Mouse (Mus musculus): ENCODE data around the gene Sik1. TPM values are rescaled to one million over a fixed set of nuclear protein-coding genes. Genes with fewer than 3 reads are reported as not detected.

The Sik1 gene
- 12.7 and 15.5 TPM in 2 replicates for polyA plus RNA-seq (2016; fragmentation: Nextera tagmentation; extraction: Ambion mirVana)

GRCm38 (mm10) chr17:31855597-31856518 lies at the start of gene Sik1:
Gene Sik1, minus strand, starts transcription at chr17:31855804.
- Histone ChIP-seq H3K9me3 (no peaks in the 10 kb centered on the region), H3K36me3 (replicated peaks) (peaks cover 20% of the 10 kb centered on the region), H3K27me3 (replicated peaks; ENCODE audit: low read depth, poor library complexity, severe bottlenecking) (no peaks in the 10 kb centered on the region), H3K27ac (replicated peaks) (peak within 1 kb of the TSS; percentile 94), H3K4me3 (peak within 1 kb of the TSS; percentile 94), H3K4me1 (peaks cover 60% of the 10 kb centered on the region)
- DNase-seq (ENCODE audit: low spot score): peak; percentile 99
- WGBS: under 1% methylated on average over 90 of the region's 92 CpGs

GRCm38 (mm10) chr17:31905201-31905790 lies 49.7 kb upstream of the Sik1 start:
- Histone ChIP-seq H3K9me3 (no peaks in the 10 kb centered on the region), H3K4me3 (no peak overlapping the region), H3K4me1 (peaks cover 11% of the 10 kb centered on the region), H3K36me3 (replicated peaks) (no peaks in the 10 kb centered on the region), H3K27me3 (replicated peaks; ENCODE audit: low read depth, poor library complexity, severe bottlenecking) (no peaks in the 10 kb centered on the region), H3K27ac (replicated peaks) (peak overlapping the region; percentile 36)
- 86% methylated on average over 9 of the region's 9 CpGs for WGBS
- DNase-seq (ENCODE audit: low spot score): no peak

- 87% methylated on average over 7 of the region's 7 CpGs for WGBS
- no peak for DNase-seq (ENCODE audit: low spot score)
Measured at GRCm38 (mm10) chr17:31904036-31904435, 48.4 kb upstream of the Sik1 start.

GRCm38 (mm10) chr17:31902630-31903198 lies 47.1 kb upstream of the Sik1 start:
- no peaks in the 10 kb centered on the region for H3K27me3 ChIP-seq (replicated peaks; ENCODE audit: low read depth, poor library complexity, severe bottlenecking)
- peaks cover 11% of the 10 kb centered on the region for H3K4me1 ChIP-seq
- H3K36me3 ChIP-seq (replicated peaks): no peaks in the 10 kb centered on the region
- H3K4me3 ChIP-seq: no peak overlapping the region
- no peaks in the 10 kb centered on the region for H3K9me3 ChIP-seq
- no peak for DNase-seq (ENCODE audit: low spot score)
- WGBS: 84% methylated on average over 3 of the region's 3 CpGs
- H3K27ac ChIP-seq (replicated peaks): no peak overlapping the region

More at GRCm38 (mm10) chr17:31904036-31904435, 48.4 kb upstream of the Sik1 start:
- Histone ChIP-seq H3K36me3 (replicated peaks) (no peaks in the 10 kb centered on the region), H3K4me3 (no peak overlapping the region), H3K27me3 (replicated peaks; ENCODE audit: low read depth, poor library complexity, severe bottlenecking) (no peaks in the 10 kb centered on the region), H3K27ac (replicated peaks) (no peak overlapping the region), H3K4me1 (peaks cover 11% of the 10 kb centered on the region), H3K9me3 (no peaks in the 10 kb centered on the region)

- Histone ChIP-seq H3K27ac (replicated peaks) (no peak overlapping the region), H3K27me3 (replicated peaks; ENCODE audit: low read depth, poor library complexity, severe bottlenecking) (no peaks in the 10 kb centered on the region), H3K4me1 (peaks cover 18% of the 10 kb centered on the region), H3K9me3 (no peaks in the 10 kb centered on the region), H3K4me3 (no peak overlapping the region), H3K36me3 (replicated peaks) (no peaks in the 10 kb centered on the region)
- DNase-seq (ENCODE audit: low spot score): no peak
- WGBS: 78% methylated on average over 11 of the region's 11 CpGs
Measured at GRCm38 (mm10) chr17:31901461-31902204, 46.0 kb upstream of the Sik1 start.

GRCm38 (mm10) chr17:31898941-31899340 lies 43.3 kb upstream of the Sik1 start:
- H3K27ac ChIP-seq (replicated peaks): no peak overlapping the region

GRCm38 (mm10) chr17:31897186-31897793 lies 41.7 kb upstream of the Sik1 start:
- no peak for DNase-seq (ENCODE audit: low spot score)
- no peaks in the 10 kb centered on the region for H3K36me3 ChIP-seq (replicated peaks)
- H3K27ac ChIP-seq (replicated peaks): no peak overlapping the region
- no peak overlapping the region for H3K4me3 ChIP-seq
- 87% methylated on average over 4 of the region's 4 CpGs for WGBS
- H3K9me3 ChIP-seq: no peaks in the 10 kb centered on the region
- peaks cover 24% of the 10 kb centered on the region for H3K4me1 ChIP-seq
- no peaks in the 10 kb centered on the region for H3K27me3 ChIP-seq (replicated peaks; ENCODE audit: low read depth, poor library complexity, severe bottlenecking)

More at GRCm38 (mm10) chr17:31898941-31899340, 43.3 kb upstream of the Sik1 start:
- peaks cover 8% of the 10 kb centered on the region; the same call in 1 of the 2 replicates for H3K4me1 ChIP-seq
- 51% methylated on average over 5 of the region's 5 CpGs for WGBS
- H3K4me3 ChIP-seq: no peak overlapping the region
- no peaks in the 10 kb centered on the region for H3K9me3 ChIP-seq
- H3K36me3 ChIP-seq (replicated peaks): no peaks in the 10 kb centered on the region
- DNase-seq (ENCODE audit: low spot score): no peak
- H3K27me3 ChIP-seq (replicated peaks; ENCODE audit: low read depth, poor library complexity, severe bottlenecking): no peaks in the 10 kb centered on the region

GRCm38 (mm10) chr17:31896751-31897150 lies 41.1 kb upstream of the Sik1 start:
- Histone ChIP-seq H3K27me3 (replicated peaks; ENCODE audit: low read depth, poor library complexity, severe bottlenecking) (no peaks in the 10 kb centered on the region), H3K4me3 (no peak overlapping the region), H3K9me3 (no peaks in the 10 kb centered on the region), H3K36me3 (replicated peaks) (no peaks in the 10 kb centered on the region), H3K4me1 (peaks cover 29% of the 10 kb centered on the region), H3K27ac (replicated peaks) (peak overlapping the region; percentile 71; the same call in 1 of the 2 replicates)
- no peak for DNase-seq (ENCODE audit: low spot score)
- WGBS: 79% methylated on average over 3 of the region's 3 CpGs

- Histone ChIP-seq H3K4me1 (peaks cover 33% of the 10 kb centered on the region), H3K27me3 (replicated peaks; ENCODE audit: low read depth, poor library complexity, severe bottlenecking) (no peaks in the 10 kb centered on the region), H3K27ac (replicated peaks) (peak overlapping the region; percentile 71; the same call in 1 of the 2 replicates), H3K4me3 (no peak overlapping the region), H3K9me3 (no peaks in the 10 kb centered on the region), H3K36me3 (replicated peaks) (no peaks in the 10 kb centered on the region)
- 89% methylated on average over 7 of the region's 7 CpGs for WGBS
- no peak for DNase-seq (ENCODE audit: low spot score)
Measured at GRCm38 (mm10) chr17:31896311-31896710, 40.7 kb upstream of the Sik1 start.

- Histone ChIP-seq H3K4me1 (peaks cover 56% of the 10 kb centered on the region), H3K36me3 (replicated peaks) (no peaks in the 10 kb centered on the region), H3K27ac (replicated peaks) (0 out of 2 replicates have a peak overlapping the region, but pooled peaks have one; percentile 65), H3K9me3 (no peaks in the 10 kb centered on the region), H3K4me3 (no peak overlapping the region), H3K27me3 (replicated peaks; ENCODE audit: low read depth, poor library complexity, severe bottlenecking) (no peaks in the 10 kb centered on the region)
- WGBS: 68% methylated on average over 5 of the region's 5 CpGs
- DNase-seq (ENCODE audit: low spot score): no peak
Measured at GRCm38 (mm10) chr17:31893371-31894060, 37.9 kb upstream of the Sik1 start.

GRCm38 (mm10) chr17:31892750-31893149 lies 37.1 kb upstream of the Sik1 start:
- 0 out of 2 replicates have a peak overlapping the region, but pooled peaks have one; percentile 8 for H3K4me3 ChIP-seq
- H3K27me3 ChIP-seq (replicated peaks; ENCODE audit: low read depth, poor library complexity, severe bottlenecking): no peaks in the 10 kb centered on the region
- peaks cover 56% of the 10 kb centered on the region for H3K4me1 ChIP-seq
- H3K27ac ChIP-seq (replicated peaks): peak overlapping the region; percentile 65
- DNase-seq (ENCODE audit: low spot score): peak; percentile 64
- H3K36me3 ChIP-seq (replicated peaks): no peaks in the 10 kb centered on the region
- 37% methylated on average over 10 of the region's 10 CpGs for WGBS
- no peaks in the 10 kb centered on the region for H3K9me3 ChIP-seq
